Mouse (Mus musculus) regulatory T cell (primary cell): ENCODE measurements around the gene B3gnt2.

Source experiments
- in situ Hi-C: fragments of 300-600 bp; cut with MboI, MseI; formaldehyde crosslinking; loops from one replicate; pipeline ENCODE4 v1.15.1; 2025; ENCODE audit warnings: high pct_unique_total_duplicates

Gene B3gnt2

GRCm38 (mm10) chr11:22778596-22778995 is 82.2 kb downstream of the B3gnt2 start:
- in situ Hi-C loops: loop anchor here (10.0 kb wide), 1 partner anchor 274 kb away; no protein-coding TSS in a partner anchor

DNA sequence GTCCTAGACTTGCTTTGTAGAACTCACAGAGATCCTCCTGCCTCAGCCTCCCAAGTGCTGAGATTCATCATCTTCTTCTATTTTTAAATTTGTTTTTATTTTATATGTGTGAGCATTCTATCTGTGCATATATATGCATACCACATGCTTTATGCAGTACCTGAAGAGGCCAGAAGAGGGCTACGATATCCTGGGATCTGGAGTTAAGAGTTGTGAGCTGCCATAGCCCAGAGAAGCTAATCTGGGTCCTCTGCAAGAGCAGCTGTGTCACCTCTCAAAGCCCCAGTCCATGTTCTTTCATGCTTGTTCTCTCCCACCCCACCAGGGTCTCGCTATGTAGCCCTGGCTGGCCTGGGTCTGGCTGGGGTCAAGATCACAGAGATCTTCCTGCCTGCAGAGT is 83.2 kb downstream of the B3gnt2 start:
- in situ Hi-C loops: loop anchor here (10.0 kb wide), 1 partner anchor 273 kb away; no protein-coding TSS in a partner anchor

DNA sequence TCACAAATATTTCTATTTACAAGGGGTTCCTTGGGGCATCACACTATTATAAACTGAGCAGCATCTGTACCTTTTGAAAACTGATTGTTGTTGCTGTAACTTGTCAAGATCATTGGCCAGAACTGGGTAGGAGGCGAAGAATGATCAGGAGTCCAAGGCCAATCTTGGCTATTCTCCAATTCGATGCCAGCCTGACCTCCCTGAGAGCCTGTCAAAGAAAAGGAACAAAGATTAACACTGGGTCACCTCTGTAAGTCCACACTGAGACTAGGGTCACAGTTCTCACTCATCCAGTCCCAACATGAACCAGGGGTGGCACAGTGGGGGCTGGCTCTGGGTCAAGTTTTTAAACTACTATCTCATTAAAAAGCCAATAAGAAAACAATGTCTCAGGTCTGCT is 85.9 kb downstream of the B3gnt2 start:
- in situ Hi-C loops: loop anchor here (10.0 kb wide), 1 partner anchor 270 kb away; no protein-coding TSS in a partner anchor

DNA sequence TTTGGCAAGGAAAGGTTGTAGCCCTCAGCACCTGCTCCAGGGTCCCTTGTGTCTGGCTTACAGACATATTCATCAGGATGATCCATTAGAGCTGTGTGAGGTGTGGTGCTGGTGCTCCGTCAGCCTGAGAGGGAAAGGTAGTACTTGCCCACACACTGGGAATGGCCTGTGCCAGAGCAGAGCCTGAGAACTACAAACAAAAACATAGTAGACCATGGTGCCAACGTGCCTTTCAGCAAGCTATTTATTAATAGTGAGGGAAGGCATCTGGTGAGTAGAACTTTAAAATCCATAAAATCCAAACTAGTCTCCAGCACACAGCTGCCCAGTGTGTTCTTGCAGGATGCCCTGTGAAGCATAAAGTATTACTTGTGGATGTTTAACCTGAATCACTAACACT is 94.5 kb downstream of the B3gnt2 start:
- in situ Hi-C loops: loop anchor here (5.0 kb wide), 1 partner anchor 546 kb away; no protein-coding TSS in a partner anchor

DNA sequence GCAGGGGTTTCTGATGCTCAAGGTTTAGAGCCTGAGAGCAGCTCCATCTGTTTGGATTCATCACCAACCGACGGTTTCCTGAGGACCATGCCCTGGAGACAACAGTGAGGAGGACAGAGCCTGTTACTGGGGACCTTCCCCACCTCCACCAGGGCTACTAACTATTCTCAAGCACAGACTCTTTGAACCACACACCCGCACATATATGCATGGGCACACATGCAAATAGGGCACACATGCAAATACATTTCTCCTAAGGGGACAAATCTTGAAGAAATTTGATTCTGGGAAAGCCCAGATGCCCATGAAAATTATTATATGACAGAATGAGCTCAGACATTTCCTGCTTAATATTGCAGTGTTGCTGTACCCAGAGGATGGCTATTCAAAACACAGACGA is 95.3 kb downstream of the B3gnt2 start:
- in situ Hi-C loops: loop anchor here (5.0 kb wide), 1 partner anchor 547 kb away; no protein-coding TSS in a partner anchor

- in situ Hi-C loops: no loop called here
These were observed 97.0 kb downstream of the B3gnt2 start for GRCm38 (mm10) chr11:22763556-22764295.

- in situ Hi-C loops: no loop called here
These were observed 97.7 kb downstream of the B3gnt2 start for GRCm38 (mm10) chr11:22763055-22763454.

- in situ Hi-C loops: no loop called here
These were observed 98.4 kb downstream of the B3gnt2 start for GRCm38 (mm10) chr11:22762236-22762927.

- in situ Hi-C loops: loop anchor here (10.0 kb wide), 1 partner anchor 545 kb away; no protein-coding TSS in a partner anchor
These were observed 101.0 kb downstream of the B3gnt2 start for GRCm38 (mm10) chr11:22759783-22760182.

GRCm38 (mm10) chr11:22756168-22756980 is 104.4 kb downstream of the B3gnt2 start:
- in situ Hi-C loops: loop anchor here (10.0 kb wide), 1 partner anchor 542 kb away; no protein-coding TSS in a partner anchor

DNA sequence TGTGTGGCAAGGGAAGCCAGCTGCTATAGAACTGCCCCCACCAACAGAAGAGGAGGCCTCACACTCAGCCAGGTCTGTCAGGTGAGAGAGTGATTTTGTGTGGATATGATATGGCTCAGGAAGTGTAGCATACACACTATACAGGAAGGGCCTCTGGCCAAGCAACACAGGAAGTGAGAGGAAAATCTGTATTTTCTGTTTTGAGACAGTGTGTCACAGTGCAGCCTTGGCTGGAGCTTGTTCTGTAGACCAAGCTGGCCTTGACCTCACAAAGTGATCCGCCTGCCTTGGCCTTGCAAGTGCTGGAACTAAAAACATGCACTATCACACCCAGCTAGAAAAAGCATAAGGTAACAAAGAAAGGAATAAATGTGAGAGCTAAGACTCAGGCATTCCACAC is 105.6 kb downstream of the B3gnt2 start:
- in situ Hi-C loops: loop anchor here (10.0 kb wide), 1 partner anchor 540 kb away; no protein-coding TSS in a partner anchor

- in situ Hi-C loops: loop anchor here (10.0 kb wide), 1 partner anchor 538 kb away; no protein-coding TSS in a partner anchor
These were observed 108.2 kb downstream of the B3gnt2 start for GRCm38 (mm10) chr11:22752596-22752995.

DNA sequence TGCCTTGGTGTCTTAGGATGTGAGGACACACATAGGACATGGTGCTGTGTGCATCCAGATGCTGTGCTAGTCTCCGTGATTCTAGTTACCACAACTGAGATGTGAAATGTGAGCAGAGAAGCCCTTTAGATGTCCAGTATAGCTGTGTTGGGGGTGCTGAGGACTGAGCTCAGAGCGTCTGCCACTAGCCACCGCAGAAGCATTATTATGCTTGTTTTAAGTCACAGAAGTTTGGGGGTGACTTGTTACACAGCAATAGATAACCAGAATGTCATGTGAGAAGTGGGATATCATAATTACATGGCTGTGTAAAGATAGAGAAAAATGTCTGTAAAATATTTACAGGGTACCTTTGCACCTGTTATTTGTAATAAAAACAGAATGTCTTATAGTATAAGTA is 109.2 kb downstream of the B3gnt2 start:
- in situ Hi-C loops: loop anchor here (10.0 kb wide), 1 partner anchor 537 kb away; no protein-coding TSS in a partner anchor

- in situ Hi-C loops: no loop called here
These were observed 113.4 kb downstream of the B3gnt2 start for GRCm38 (mm10) chr11:22747406-22747805.

- in situ Hi-C loops: no loop called here
These were observed 115.4 kb downstream of the B3gnt2 start for GRCm38 (mm10) chr11:22745356-22745755.

- in situ Hi-C loops: no loop called here
These were observed 117.0 kb downstream of the B3gnt2 start for GRCm38 (mm10) chr11:22743561-22744269.

- in situ Hi-C loops: no loop called here
These were observed 118.6 kb downstream of the B3gnt2 start for GRCm38 (mm10) chr11:22741998-22742626.

GRCm38 (mm10) chr11:22741436-22741835 is 119.3 kb downstream of the B3gnt2 start:
- in situ Hi-C loops: no loop called here

- in situ Hi-C loops: no loop called here
These were observed 121.1 kb downstream of the B3gnt2 start for GRCm38 (mm10) chr11:22739497-22740288.
